Mouse (Mus musculus) kidney, embryonic 16.5 days (tissue): ENCODE data around the gene Hormad1. TPM values are rescaled to one million over a fixed set of nuclear protein-coding genes. Genes with fewer than 3 reads are reported as not detected.
"Not testable (repeated sequence)": the region's sequence is repeated elsewhere in the genome, so short reads cannot be mapped to it uniquely, and the experiment has no call there.

Experiments used
- ATAC-seq: fragments of 200-750 bp; cut with Nextera tagmentation; 2 replicates; pipeline ENCODE4 v1.8.0; 2017; ENCODE audit warnings: moderate TSS enrichment; ENCODE audit not compliant: low FRiP score, low TSS enrichment
- H3K27ac ChIP-seq: fragments of 300-500 bp; sonication (generic); 2 replicates; pipeline ENCODE4 v1.5.1; 2014; ENCODE audit warnings: low read length
- H3K27me3 ChIP-seq: fragments of 300-500 bp; sonication (generic); 2 replicates; pipeline ENCODE4 v1.6.1; 2014; ENCODE audit warnings: low read length, control low read depth, mixed read lengths; ENCODE audit not compliant: insufficient read depth
- H3K36me3 ChIP-seq: fragments of 300-500 bp; sonication (generic); 2 replicates; pipeline ENCODE4 v1.6.1; 2014; ENCODE audit warnings: low read length, control low read depth, mixed read lengths; ENCODE audit not compliant: insufficient read depth
- H3K4me1 ChIP-seq: fragments of 300-500 bp; sonication (generic); 2 replicates; pipeline ENCODE4 v1.6.1; 2014; ENCODE audit warnings: low read length, control low read depth, mixed read lengths; ENCODE audit not compliant: insufficient read depth
- H3K4me2 ChIP-seq: fragments of 300-500 bp; sonication (generic); replicated peaks from 2 replicates; pipeline ENCODE4 v1.6.1; 2014; ENCODE audit warnings: low read depth, low read length
- H3K4me3 ChIP-seq: fragments of 300-500 bp; sonication (generic); 2 replicates; pipeline ENCODE4 v1.5.1; 2014; ENCODE audit warnings: mild to moderate bottlenecking, low read length
- H3K9ac ChIP-seq: fragments of 300-500 bp; sonication (generic); replicated peaks from 2 replicates; pipeline ENCODE4 v1.6.1; 2014; ENCODE audit warnings: low read length
- H3K9me3 ChIP-seq: fragments of 300-500 bp; sonication (generic); 2 replicates; pipeline ENCODE4 v1.6.1; 2016; ENCODE audit warnings: low read length, control low read depth
- WGBS: fragments of 180-500 bp; shearing (Covaris S2); extraction: QIAGEN DNeasy Blood & Tissue Kit; methylation state at CpG from one replicate; pipeline ENCODE4 v1.1.7; 2014; 5-methylcytosine and 5-hydroxymethylcytosine counted together
- polyA plus RNA-seq: library from polyadenylated mRNA; unstranded; fragments of >200 nt; fragmentation: Nextera tagmentation; extraction: Ambion mirVana; gene quantifications from 2 replicates; pipeline ENCODE4 v1.2.1, GENCODE M21; 2015

Hormad1 gene
- polyA plus RNA-seq, 1 experiment from 2014 or later, result not detected

GRCm38 (mm10) chr3:95606096-95606495 is 46.6 kb downstream of the Hormad1 start:
- no peak overlapping the region for H3K4me3 ChIP-seq
- H3K4me2 ChIP-seq, result no peak overlapping the region
- H3K27me3 ChIP-seq, result no peaks in the 10 kb centered on the region
- H3K9me3 ChIP-seq, result no peaks in the 10 kb centered on the region
- H3K9ac ChIP-seq, result no peak overlapping the region
- ATAC-seq, result no peak
- H3K27ac ChIP-seq, result no peak overlapping the region
- 77% methylated on average over 3 of the region's 3 CpGs for WGBS
- peaks cover 28% of the 10 kb centered on the region for H3K36me3 ChIP-seq
- no peaks in the 10 kb centered on the region for H3K4me1 ChIP-seq

GRCm38 (mm10) chr3:95609195-95609594 is 49.7 kb downstream of the Hormad1 start:
- Histone ChIP-seq H3K36me3 (peaks cover 26% of the 10 kb centered on the region), H3K27ac (no peak overlapping the region), H3K9ac (no peak overlapping the region), H3K4me3 (no peak overlapping the region), H3K9me3 (no peaks in the 10 kb centered on the region), H3K27me3 (no peaks in the 10 kb centered on the region), H3K4me1 (no peaks in the 10 kb centered on the region), H3K4me2 (no peak overlapping the region)
- ATAC-seq, result no peak
- WGBS, result 76% methylated on average over 3 of the region's 3 CpGs

GRCm38 (mm10) chr3:95613996-95614395 is 54.5 kb downstream of the Hormad1 start:
- Histone ChIP-seq H3K4me1 (no peaks in the 10 kb centered on the region), H3K4me3 (no peak overlapping the region), H3K27ac (no peak overlapping the region), H3K9me3 (no peaks in the 10 kb centered on the region), H3K36me3 (peaks cover 38% of the 10 kb centered on the region), H3K27me3 (no peaks in the 10 kb centered on the region), H3K9ac (no peak overlapping the region), H3K4me2 (no peak overlapping the region)
- WGBS, result 96% methylated on average over 1 of the region's 1 CpGs
- no peak for ATAC-seq

GRCm38 (mm10) chr3:95618511-95618910 is 59.0 kb downstream of the Hormad1 start:
- no peak overlapping the region for H3K4me2 ChIP-seq
- H3K27me3 ChIP-seq, result no peaks in the 10 kb centered on the region
- ATAC-seq, result no peak
- no peak overlapping the region for H3K9ac ChIP-seq
- H3K27ac ChIP-seq, result no peak overlapping the region
- no peaks in the 10 kb centered on the region for H3K9me3 ChIP-seq
- H3K4me3 ChIP-seq, result no peak overlapping the region
- peaks cover 23% of the 10 kb centered on the region; the same call in 1 of the 2 replicates for H3K36me3 ChIP-seq
- no peaks in the 10 kb centered on the region for H3K4me1 ChIP-seq
- 67% methylated on average over 1 of the region's 1 CpGs for WGBS

GRCm38 (mm10) chr3:95621241-95621640 is 61.8 kb downstream of the Hormad1 start:
- no peak overlapping the region for H3K4me2 ChIP-seq
- ATAC-seq, result no peak

GRCm38 (mm10) chr3:95622421-95622820 is 62.9 kb downstream of the Hormad1 start:
- not testable (repeated sequence) for H3K9ac ChIP-seq, H3K4me1 ChIP-seq, H3K27ac ChIP-seq, H3K9me3 ChIP-seq, H3K27me3 ChIP-seq, H3K4me3 ChIP-seq, ATAC-seq, H3K4me2 ChIP-seq
- H3K36me3 ChIP-seq, result peaks cover 13% of the 10 kb centered on the region; the same call in 1 of the 2 replicates
- 96% methylated on average over 18 of the region's 20 CpGs for WGBS

More at GRCm38 (mm10) chr3:95621241-95621640, 61.8 kb downstream of the Hormad1 start:
- Histone ChIP-seq H3K4me3 (no peak overlapping the region), H3K4me1 (peaks cover 7% of the 10 kb centered on the region), H3K9me3 (no peaks in the 10 kb centered on the region), H3K27ac (no peak overlapping the region), H3K36me3 (peaks cover 17% of the 10 kb centered on the region; the same call in 1 of the 2 replicates), H3K27me3 (no peaks in the 10 kb centered on the region), H3K9ac (no peak overlapping the region)
- WGBS, result 75% methylated on average over 1 of the region's 1 CpGs

- H3K36me3 ChIP-seq, result peaks cover 17% of the 10 kb centered on the region
- no peak overlapping the region for H3K4me2 ChIP-seq
- H3K9me3 ChIP-seq, result no peaks in the 10 kb centered on the region
- ATAC-seq, result no peak
- no peak overlapping the region for H3K9ac ChIP-seq
- 49% methylated on average over 2 of the region's 2 CpGs for WGBS
- no peak overlapping the region for H3K27ac ChIP-seq
- peaks cover 12% of the 10 kb centered on the region for H3K4me1 ChIP-seq
- no peaks in the 10 kb centered on the region for H3K27me3 ChIP-seq
- H3K4me3 ChIP-seq, result no peak overlapping the region
Measured at GRCm38 (mm10) chr3:95623551-95623950, 64.1 kb downstream of the Hormad1 start.

- ATAC-seq, H3K9me3 ChIP-seq, H3K27me3 ChIP-seq: not testable (repeated sequence)
- H3K27ac ChIP-seq, result peak overlapping the region; percentile 91
- WGBS, result 64% methylated on average over 4 of the region's 5 CpGs
- peak overlapping the region; percentile 58 for H3K4me2 ChIP-seq
- peak overlapping the region; percentile 74 for H3K9ac ChIP-seq
- peak overlapping the region; percentile 77 for H3K4me3 ChIP-seq
- H3K36me3 ChIP-seq, result peaks cover 20% of the 10 kb centered on the region
- peaks cover 12% of the 10 kb centered on the region for H3K4me1 ChIP-seq
Measured at GRCm38 (mm10) chr3:95623991-95624515, 64.6 kb downstream of the Hormad1 start.

- peak; percentile 99 for ATAC-seq
Measured at GRCm38 (mm10) chr3:95624628-95625503, 65.4 kb downstream of the Hormad1 start, which contains the start of gene Ensa. Gene Ensa (plus strand): TSS chr3:95624993.

GRCm38 (mm10) chr3:95627763-95628162 is 68.3 kb downstream of the Hormad1 start:
- H3K9me3 ChIP-seq, result no peaks in the 10 kb centered on the region
- WGBS, result 66% methylated on average over 5 of the region's 5 CpGs
- no peaks in the 10 kb centered on the region for H3K27me3 ChIP-seq
- H3K4me3 ChIP-seq, result no peak overlapping the region
- no peak for ATAC-seq
- H3K9ac ChIP-seq, result no peak overlapping the region
- peaks cover 42% of the 10 kb centered on the region for H3K36me3 ChIP-seq
- H3K4me1 ChIP-seq, result peaks cover 12% of the 10 kb centered on the region
- H3K4me2 ChIP-seq, result no peak overlapping the region
- H3K27ac ChIP-seq, result no peak overlapping the region

More at GRCm38 (mm10) chr3:95624628-95625503, 65.4 kb downstream of the Hormad1 start, which contains the start of gene Ensa:
- Histone ChIP-seq H3K27ac (peak within 1 kb of the TSS; percentile 91), H3K27me3 (no peaks in the 10 kb centered on the region), H3K36me3 (peaks cover 27% of the 10 kb centered on the region), H3K4me1 (peaks cover 12% of the 10 kb centered on the region), H3K4me2 (peak within 1 kb of the TSS; percentile 81), H3K9ac (peak within 1 kb of the TSS; percentile 80), H3K4me3 (peak within 1 kb of the TSS; percentile 77), H3K9me3 (no peaks in the 10 kb centered on the region)
- under 1% methylated on average over 44 of the region's 44 CpGs for WGBS
